Mouse (Mus musculus) G1E (cell line): ENCODE results near the gene Dlgap1.

Source experiments
- CTCF ChIP-seq: IDR thresholded peaks from 2 replicates; pipeline ENCODE4 v1.5.1; 2012; ENCODE audit warnings: low read depth, low read length, inconsistent platforms, mixed read lengths
- GATA1 ChIP-seq: IDR thresholded peaks from 2 replicates; pipeline ENCODE4 v1.6.1; 2012; ENCODE audit warnings: borderline replicate concordance, low read length, inconsistent platforms, mixed read lengths
- GATA2 ChIP-seq: IDR thresholded peaks from 2 replicates; pipeline ENCODE4 v1.6.1; 2012; ENCODE audit warnings: low read depth, low read length, inconsistent platforms, borderline replicate concordance
- POLR2AphosphoS5 ChIP-seq: IDR thresholded peaks from 2 replicates; pipeline ENCODE4 v1.6.1; 2012; ENCODE audit warnings: low read depth, low read length, inconsistent platforms; ENCODE audit not compliant: insufficient replicate concordance
- TAL1 ChIP-seq: conservative IDR thresholded peaks from 2 replicates; pipeline ENCODE4 v1.6.1; 2012; ENCODE audit warnings: low read depth, low read length, inconsistent platforms, mixed read lengths

DNA sequence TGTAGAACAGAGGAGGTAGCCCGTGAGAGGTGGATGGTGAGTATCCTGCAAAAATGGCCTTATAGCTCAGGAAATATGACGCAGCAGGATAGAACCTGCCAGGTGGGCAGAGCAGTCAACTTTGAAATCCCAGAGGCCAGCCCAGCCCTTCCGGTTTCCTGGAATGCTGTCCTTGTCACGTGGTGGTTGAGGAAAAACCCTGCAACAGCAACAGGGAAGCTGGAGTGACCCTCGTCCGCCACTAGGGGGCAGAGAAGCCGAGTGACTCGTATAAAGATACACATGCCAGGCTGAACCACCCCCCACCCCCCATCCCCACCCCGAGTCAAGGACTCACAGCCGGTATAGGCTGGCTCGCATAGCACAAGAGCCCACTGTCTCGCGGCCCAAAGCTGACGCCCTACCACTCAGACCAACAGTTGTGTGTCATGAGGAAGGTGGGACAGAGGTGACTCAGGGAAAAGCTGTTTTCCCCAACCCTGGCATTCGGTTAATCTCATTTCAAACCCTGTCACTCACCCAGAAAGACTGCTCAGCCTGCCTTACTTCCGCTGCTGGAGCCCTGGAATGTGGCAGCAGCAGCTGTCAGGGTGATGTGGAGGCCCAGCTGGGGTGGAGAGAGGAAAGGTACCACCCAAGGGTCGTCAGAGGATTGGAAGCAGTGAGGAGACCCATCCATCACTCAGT lies 769.4 kb downstream of the Dlgap1 start:
- TF ChIP-seq CTCF (no peak), GATA1 (no peak), TAL1 (no peak), GATA2 (no peak), POLR2AphosphoS5 (no peak)
